Comparison of ENCODE assay signal across 8 mouse cellular contexts in genomic region chr1:162217340-162217974, GRCm38 (mm10).
DNase-seq lines count a peak whose midpoint lies in the region; ATAC-seq and TF ChIP-seq lines count a peak whose summit lies in the region.

No protein-coding gene starts in this region.

- peak overlapping the region; percentile 82 for H3K27ac ChIP-seq in kidney, adult 2 months (ENCODE audit: insufficient read depth, low read depth, low read length)
- H3K27ac ChIP-seq in lung, embryonic 14.5 days (ENCODE audit: low read depth) = peak overlapping the region; percentile 100

- ATAC-seq in lung, embryonic 14.5 days (ENCODE audit: insufficient read depth) = peak; percentile 98

- TF ChIP-seq CTCF in kidney, adult 2 months (conservative IDR thresholded peaks at IDR 0.05; ENCODE audit: insufficient read depth, insufficient read length, low read depth, low read length) = no peak
- no peak for TF ChIP-seq CTCF in lung, embryonic 14.5 days (IDR thresholded peaks at IDR 0.05; ENCODE audit: low read depth)

- peak; percentile 40 for DNase-seq in adrenal gland, adult 2 months
- DNase-seq in adrenal gland, postnatal 4 days (ENCODE audit: low spot score in 2 of 2) = no peak
- DNase-seq in heart, adult 9 months (ENCODE audit: low spot score in 2 of 2) = peak; percentile 79 to 80
- DNase-seq in kidney, adult 2 months = peak; percentile 65
- DNase-seq in lung, embryonic 14.5 days = peak; percentile 95
- DNase-seq in testis, postnatal 14 days (ENCODE audit: low spot score) = peak; percentile 70
- no peak for DNase-seq in layer of hippocampus, postnatal 36 days
- DNase-seq in cerebellum, postnatal 25 days = no peak

- 49% methylated on average over 15 of the region's 15 CpGs for WGBS in kidney, adult 2 months
- WGBS in lung, embryonic 14.5 days = 22% methylated on average over 15 of the region's 15 CpGs

- H3K9ac ChIP-seq in lung, embryonic 14.5 days = peak overlapping the region; percentile 95

- no peaks in the 10 kb centered on the region for H3K27me3 ChIP-seq in kidney, adult 2 months (replicated peaks; ENCODE audit: control insufficient read depth, insufficient read depth, low read length)
- no peaks in the 10 kb centered on the region for H3K27me3 ChIP-seq in lung, embryonic 14.5 days (ENCODE audit: insufficient read depth, low read length)

- no peaks in the 10 kb centered on the region for H3K4me1 ChIP-seq in kidney, adult 2 months (ENCODE audit: control insufficient read depth, insufficient read depth, low read length)
- H3K4me1 ChIP-seq in lung, embryonic 14.5 days (ENCODE audit: insufficient read depth) = peaks cover 4% of the 10 kb centered on the region; the same call in 1 of the 2 replicates

- H3K9me3 ChIP-seq in lung, embryonic 14.5 days (ENCODE audit: low read depth, low read length) = no peaks in the 10 kb centered on the region

- peak overlapping the region; percentile 59 for H3K4me2 ChIP-seq in lung, embryonic 14.5 days

- TF ChIP-seq POLR2A in kidney, adult 2 months (IDR thresholded peaks at IDR 0.05; ENCODE audit: low read depth, low read length) = no peak

- H3K4me3 ChIP-seq in kidney, adult 2 months (ENCODE audit: insufficient read depth, low read depth, low read length) = peak overlapping the region; percentile 48
- peak overlapping the region; percentile 60 for H3K4me3 ChIP-seq in lung, embryonic 14.5 days (ENCODE audit: low read depth, low read length)

- no peaks in the 10 kb centered on the region for H3K36me3 ChIP-seq in kidney, adult 2 months (ENCODE audit: control insufficient read depth, insufficient read depth, low read length)
- H3K36me3 ChIP-seq in lung, embryonic 14.5 days (ENCODE audit: insufficient read depth) = peaks cover 6% of the 10 kb centered on the region; the same call in 1 of the 2 replicates

Comparison
In these comparisons a context has a peak if more than half of its experiments do, and no peak if none do; other contexts are left out.
1. DNase-seq: peak in adrenal gland, adult 2 months (single experiment), heart, adult 9 months (2 of 2), kidney, adult 2 months (single experiment), lung, embryonic 14.5 days (single experiment) and testis, postnatal 14 days (single experiment); none in adrenal gland, postnatal 4 days (0 of 2), layer of hippocampus, postnatal 36 days (0 of 2) and cerebellum, postnatal 25 days (0 of 2).